In the genomic region with DNA sequence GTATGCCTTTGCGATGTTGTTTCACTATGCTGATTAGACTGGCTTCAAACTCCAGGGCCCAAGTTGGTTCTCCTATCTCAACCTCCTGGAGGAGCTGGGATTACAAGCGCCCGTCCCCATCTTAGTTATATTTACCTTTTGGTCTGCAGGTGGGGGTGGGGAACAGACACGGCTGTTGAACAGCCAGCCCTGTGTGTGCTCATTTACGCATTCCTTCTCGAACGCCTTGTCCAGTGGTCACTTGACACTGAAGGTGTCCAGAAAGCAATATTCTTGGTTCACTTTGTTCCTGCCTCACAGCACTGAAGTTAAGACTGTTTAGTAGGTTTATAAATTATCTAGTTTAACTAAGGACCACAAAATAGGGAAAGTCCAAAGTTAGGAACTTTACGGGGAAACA, we compare ENCODE assay signal across 15 mouse cellular contexts.
DNase-seq lines count a peak whose midpoint lies in the region; ATAC-seq and TF ChIP-seq lines count a peak whose summit lies in the region.
"Had no signal": no experiment of that assay in that cellular context is flagged by ENCODE, and none has a peak within 500 bp of the region (broad histone marks: within the 10 kb centered on the region; RNA-seq: fewer than 3 reads in every experiment).

No protein-coding gene starts in this region.

- no peak overlapping the region for H3K9ac ChIP-seq in heart, adult 2 months (ENCODE audit: low read depth, low read length)
- H3K9ac ChIP-seq in liver, embryonic 12.5 days: no peak overlapping the region
- H3K9ac ChIP-seq in liver, embryonic 11.5 days (ENCODE audit: low read depth, low read length): no peak overlapping the region
- no peak overlapping the region for H3K9ac ChIP-seq in liver, embryonic 16.5 days (ENCODE audit: low read depth, low read length)
- H3K9ac ChIP-seq: forebrain, embryonic 12.5 days; neural tube, embryonic 13.5 days had no signal

- intact Hi-C loops in heart, adult 2 months (cut with DNase I): no loop called here

- no peak overlapping the region for H3K4me2 ChIP-seq in liver, embryonic 12.5 days
- no peak overlapping the region for H3K4me2 ChIP-seq in liver, embryonic 11.5 days
- H3K4me2 ChIP-seq in liver, embryonic 16.5 days (ENCODE audit: low read depth, low read length): no peak overlapping the region
- H3K4me2 ChIP-seq: forebrain, embryonic 12.5 days; neural tube, embryonic 13.5 days had no signal

- H3K79me2 ChIP-seq in heart, adult 2 months (replicated peaks; ENCODE audit: control insufficient read depth, insufficient read depth, low read length): no peaks in the 10 kb centered on the region

- ATAC-seq in liver, embryonic 12.5 days: no peak
- no peak for ATAC-seq in liver, embryonic 11.5 days (replicated peaks; ENCODE audit: low FRiP score)
- ATAC-seq in liver, embryonic 16.5 days (ENCODE audit: low read depth): no peak

- no peaks in the 10 kb centered on the region for H3K4me1 ChIP-seq in heart, adult 2 months (ENCODE audit: control insufficient read depth, insufficient read depth, low read length)
- H3K4me1 ChIP-seq in liver, embryonic 12.5 days: peaks cover 12% of the 10 kb centered on the region; the same call in 1 of the 2 replicates
- H3K4me1 ChIP-seq in liver, embryonic 11.5 days (replicated peaks; ENCODE audit: control insufficient read depth, insufficient read depth, low read length): no peaks in the 10 kb centered on the region
- no peaks in the 10 kb centered on the region; the same call in 1 of the 2 replicates for H3K4me1 ChIP-seq in liver, embryonic 16.5 days (ENCODE audit: control insufficient read depth, low read depth, low read length)
- H3K4me1 ChIP-seq: forebrain, embryonic 12.5 days; megakaryocyte, embryonic 14.5 days had no signal

- no peak for TF ChIP-seq CTCF in heart, adult 2 months (IDR thresholded peaks at IDR 0.05)

- no peak for TF ChIP-seq POLR2A in heart, adult 2 months (IDR thresholded peaks at IDR 0.05; ENCODE audit: insufficient read depth, low read depth, low read length)

- DNase-seq in heart, adult 11 months: peak; percentile 59
- DNase-seq in heart, adult 2 months: no peak
- DNase-seq in liver, embryonic 11.5 days (ENCODE audit: low spot score): no peak
- peak; percentile 86 for DNase-seq in kidney, adult 9 months
- DNase-seq in adrenal gland, adult 18-20 months (ENCODE audit: low spot score in 2 of 2): no peak
- DNase-seq in cerebellum, adult 11 months: no peak
- DNase-seq: adrenal gland, postnatal 25 days; cerebellum, adult 9-10 months; thymus, postnatal 14 days had no signal

- H3K36me3 ChIP-seq in heart, adult 2 months (ENCODE audit: control insufficient read depth, insufficient read depth, low read length): no peaks in the 10 kb centered on the region
- H3K36me3 ChIP-seq in liver, embryonic 12.5 days: no peaks in the 10 kb centered on the region; the same call in 1 of the 2 replicates
- no peaks in the 10 kb centered on the region for H3K36me3 ChIP-seq in liver, embryonic 11.5 days (ENCODE audit: control insufficient read depth, insufficient read depth, low read length)
- H3K36me3 ChIP-seq in liver, embryonic 16.5 days (ENCODE audit: control insufficient read depth, insufficient read depth): no peaks in the 10 kb centered on the region
- H3K36me3 ChIP-seq: forebrain, embryonic 12.5 days; neural tube, embryonic 13.5 days had no signal

- H3K9me3 ChIP-seq in liver, embryonic 12.5 days (replicated peaks): no peaks in the 10 kb centered on the region
- no peaks in the 10 kb centered on the region for H3K9me3 ChIP-seq in liver, embryonic 11.5 days (ENCODE audit: control insufficient read depth, low read length)
- no peaks in the 10 kb centered on the region for H3K9me3 ChIP-seq in liver, embryonic 16.5 days (replicated peaks; ENCODE audit: control insufficient read depth, low read length)
- H3K9me3 ChIP-seq: forebrain, embryonic 12.5 days; megakaryocyte, embryonic 14.5 days; neural tube, embryonic 13.5 days had no signal

- H3K4me3 ChIP-seq in heart, adult 2 months: no peak overlapping the region
- H3K4me3 ChIP-seq in liver, embryonic 12.5 days: no peak overlapping the region
- H3K4me3 ChIP-seq in liver, embryonic 11.5 days (ENCODE audit: low read depth, low read length): no peak overlapping the region
- H3K4me3 ChIP-seq in liver, embryonic 16.5 days (ENCODE audit: low read depth, low read length): no peak overlapping the region
- H3K4me3 ChIP-seq: forebrain, embryonic 12.5 days; megakaryocyte, embryonic 14.5 days; neural tube, embryonic 13.5 days had no signal

- H3K27ac ChIP-seq in heart, adult 2 months: no peak overlapping the region
- H3K27ac ChIP-seq in liver, embryonic 12.5 days: 0 out of 2 replicates have a peak overlapping the region, but pooled peaks have one; percentile 48
- H3K27ac ChIP-seq in liver, embryonic 11.5 days (ENCODE audit: low read depth, low read length): no peak overlapping the region
- peak overlapping the region; percentile 64 for H3K27ac ChIP-seq in liver, embryonic 16.5 days (ENCODE audit: low read length)
- H3K27ac ChIP-seq: forebrain, embryonic 12.5 days; neural tube, embryonic 13.5 days had no signal

- no peak for TF ChIP-seq EP300 in heart, adult 2 months (IDR thresholded peaks at IDR 0.05; ENCODE audit: insufficient read depth, low read depth, low read length)

- WGBS in heart, adult 2 months: 74% methylated on average over 8 of the region's 8 CpGs
- WGBS in liver, embryonic 12.5 days (ENCODE audit: insufficient replicate concordance): 75% methylated on average over 8 of the region's 8 CpGs
- 69% methylated on average over 8 of the region's 8 CpGs for WGBS in liver, embryonic 11.5 days
- 64% methylated on average over 8 of the region's 8 CpGs for WGBS in liver, embryonic 16.5 days (ENCODE audit: insufficient replicate concordance)

- no peaks in the 10 kb centered on the region for H3K27me3 ChIP-seq in heart, adult 2 months (ENCODE audit: control insufficient read depth, insufficient read depth, low read length)
- no peaks in the 10 kb centered on the region for H3K27me3 ChIP-seq in liver, embryonic 12.5 days (replicated peaks)
- no peaks in the 10 kb centered on the region for H3K27me3 ChIP-seq in liver, embryonic 11.5 days (replicated peaks; ENCODE audit: control insufficient read depth, insufficient read depth, low read length)
- no peaks in the 10 kb centered on the region for H3K27me3 ChIP-seq in liver, embryonic 16.5 days (ENCODE audit: control insufficient read depth, insufficient read depth, low read depth, low read length)
- H3K27me3 ChIP-seq: CH12.LX; forebrain, embryonic 12.5 days; megakaryocyte, embryonic 14.5 days; neural tube, embryonic 13.5 days had no signal

Comparison
In these comparisons a context has a peak if more than half of its experiments do, and no peak if none do; other contexts are left out.
1. DNase-seq: peak in heart, adult 11 months (single experiment) and kidney, adult 9 months (single experiment); none in heart, adult 2 months (0 of 2), liver, embryonic 11.5 days (single experiment), adrenal gland, adult 18-20 months (0 of 2) and cerebellum, adult 11 months (single experiment).
2. H3K27ac ChIP-seq: peak in liver, embryonic 12.5 days (single experiment) and liver, embryonic 16.5 days (single experiment); none in heart, adult 2 months (single experiment) and liver, embryonic 11.5 days (single experiment).